ENCODE assay signal across 28 mouse cellular contexts in the genomic region with DNA sequence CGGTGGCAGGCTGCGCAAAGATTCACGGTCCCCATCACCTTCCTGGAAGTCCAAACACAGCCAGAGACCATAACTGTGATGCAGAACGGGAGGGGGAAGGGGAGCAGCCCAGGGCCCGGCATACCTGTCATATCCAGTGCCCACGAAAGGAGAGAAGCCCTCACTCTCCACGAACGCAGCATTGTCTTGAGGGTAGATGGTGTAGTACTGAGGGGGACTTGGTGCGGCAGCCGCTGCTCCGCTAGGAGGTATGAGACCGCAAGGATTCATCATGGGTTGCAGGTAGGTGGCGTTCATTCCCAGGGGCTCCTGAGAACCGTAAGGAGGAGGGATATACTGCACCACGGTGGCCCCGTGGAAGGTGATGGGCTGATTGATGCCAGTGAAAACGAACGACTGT. TPM values are rescaled to one million over a fixed set of nuclear protein-coding genes. Genes with fewer than 3 reads are reported as not detected.
DNase-seq lines count a peak whose midpoint lies in the region; ATAC-seq lines count a peak whose summit lies in the region.
"Had no signal": no experiment of that assay in that cellular context is flagged by ENCODE, and none has a peak within 500 bp of the region (broad histone marks: within the 10 kb centered on the region; RNA-seq: fewer than 3 reads in every experiment).

No protein-coding gene starts in this region.

- H3K4me1 ChIP-seq in heart, embryonic 16.5 days (ENCODE audit: control insufficient read depth, insufficient read depth, low read length): no peaks in the 10 kb centered on the region
- H3K4me1 ChIP-seq in kidney, embryonic 16.5 days (ENCODE audit: insufficient read depth, low read length): peaks cover 17% of the 10 kb centered on the region
- H3K4me1 ChIP-seq in limb, embryonic 10.5 days: peaks cover 13% of the 10 kb centered on the region
- H3K4me1 ChIP-seq: hindbrain, embryonic 13.5 days; stomach, embryonic 15.5 days had no signal

- peak overlapping the region; percentile 52 for H3K4me2 ChIP-seq in heart, embryonic 16.5 days (ENCODE audit: low read depth, low read length)
- peak overlapping the region; percentile 28 for H3K4me2 ChIP-seq in kidney, embryonic 16.5 days (replicated peaks; ENCODE audit: low read depth, low read length)
- H3K4me2 ChIP-seq: hindbrain, embryonic 13.5 days; stomach, embryonic 15.5 days had no signal

- ATAC-seq in heart, embryonic 16.5 days (replicated peaks; ENCODE audit: extremely low read depth, insufficient read depth, low FRiP score): no peak
- no peak for ATAC-seq in kidney, embryonic 16.5 days (ENCODE audit: low FRiP score, low TSS enrichment)
- ATAC-seq: CD4-positive, CD25-positive, alpha-beta regulatory T cell, adult 4 months; inflammation-experienced regulatory T-cells, adult 6 months; liver, postnatal 0 days had no signal

- no peak overlapping the region for H3K27ac ChIP-seq in heart, embryonic 16.5 days (ENCODE audit: low read length)
- peak overlapping the region; percentile 53; the same call in 1 of the 2 replicates for H3K27ac ChIP-seq in kidney, embryonic 16.5 days (ENCODE audit: low read length)
- H3K27ac ChIP-seq in limb, embryonic 10.5 days: no peak overlapping the region
- H3K27ac ChIP-seq: hindbrain, embryonic 13.5 days; midbrain, embryonic 10.5 days; stomach, embryonic 15.5 days had no signal

- H3K36me3 ChIP-seq in heart, embryonic 16.5 days (ENCODE audit: control insufficient read depth, insufficient read depth): no peaks in the 10 kb centered on the region
- H3K36me3 ChIP-seq in kidney, embryonic 16.5 days (ENCODE audit: insufficient read depth, low read length): no peaks in the 10 kb centered on the region
- no peaks in the 10 kb centered on the region for H3K36me3 ChIP-seq in limb, embryonic 10.5 days
- H3K36me3 ChIP-seq: G1E; hindbrain, embryonic 13.5 days; midbrain, embryonic 10.5 days; stomach, embryonic 15.5 days had no signal

- 60% methylated on average over 18 of the region's 18 CpGs for WGBS in heart, embryonic 16.5 days
- 63% methylated on average over 18 of the region's 18 CpGs for WGBS in kidney, embryonic 16.5 days
- 65% methylated on average over 18 of the region's 18 CpGs for WGBS in limb, embryonic 10.5 days

- peak overlapping the region; percentile 2 for H3K4me3 ChIP-seq in heart, embryonic 16.5 days (ENCODE audit: low read length)
- peak overlapping the region; percentile 32 for H3K4me3 ChIP-seq in kidney, embryonic 16.5 days (ENCODE audit: low read length)
- H3K4me3 ChIP-seq in limb, embryonic 10.5 days: 0 out of 2 replicates have a peak overlapping the region, but pooled peaks have one; percentile 10
- H3K4me3 ChIP-seq: hindbrain, embryonic 13.5 days; midbrain, embryonic 10.5 days; stomach, embryonic 15.5 days had no signal

- no peaks in the 10 kb centered on the region for H3K27me3 ChIP-seq in heart, embryonic 16.5 days (ENCODE audit: control insufficient read depth, insufficient read depth, low read length)
- H3K27me3 ChIP-seq in kidney, embryonic 16.5 days (ENCODE audit: insufficient read depth, low read length): no peaks in the 10 kb centered on the region
- peaks cover 35% of the 10 kb centered on the region for H3K27me3 ChIP-seq in limb, embryonic 10.5 days (ENCODE audit: low read depth, poor library complexity, severe bottlenecking)

- peaks cover 4% of the 10 kb centered on the region; the same call in 1 of the 2 replicates for H3K9me3 ChIP-seq in heart, embryonic 16.5 days (replicated peaks; ENCODE audit: control insufficient read depth, low read length)
- H3K9me3 ChIP-seq in kidney, embryonic 16.5 days (ENCODE audit: low read length): peaks cover 7% of the 10 kb centered on the region
- no peaks in the 10 kb centered on the region for H3K9me3 ChIP-seq in limb, embryonic 10.5 days (replicated peaks)
- H3K9me3 ChIP-seq: hindbrain, embryonic 13.5 days; midbrain, embryonic 10.5 days; stomach, embryonic 15.5 days had no signal

- DNase-seq in heart, adult 11 months: peak; percentile 64
- DNase-seq in heart, adult 18-20 months: no peak
- DNase-seq in heart, adult 8-10 months (ENCODE audit: low spot score): no peak
- no peak for DNase-seq in kidney, postnatal 4 days
- no peak for DNase-seq in limb, embryonic 10.5 days (ENCODE audit: low spot score)
- DNase-seq in layer of hippocampus, postnatal 14 days (ENCODE audit: low spot score in 2 of 2): no peak
- DNase-seq: adrenal gland, postnatal 25 days; cerebellum, adult 11-12 months; cerebellum, postnatal 25 days; embryo, embryonic 11 days; liver, postnatal 0 days; lung, postnatal 36 days; retina, postnatal 1 day; thymus, adult 18-20 months had no signal

- no peak overlapping the region for H3K9ac ChIP-seq in heart, embryonic 16.5 days (ENCODE audit: low read length)
- H3K9ac ChIP-seq in kidney, embryonic 16.5 days (replicated peaks; ENCODE audit: low read length): 0 out of 2 replicates have a peak overlapping the region, but pooled peaks have one; percentile 6
- H3K9ac ChIP-seq: hindbrain, embryonic 13.5 days; liver, postnatal 0 days; stomach, embryonic 15.5 days had no signal

RNA-seq across cellular contexts. Expression of a gene that starts 0.6 kb away (rescaled TPM):
- not detected for total RNA-seq in heart, adult 18-20 months (2021)
- polyA plus RNA-seq in heart, embryonic 16.5 days (2015; fragmentation: Nextera tagmentation; extraction: Ambion mirVana): not detected in 2 replicates
- not detected for total RNA-seq in heart, adult 8-10 months (2022)
- polyA plus RNA-seq in kidney, embryonic 16.5 days (2015; fragmentation: Nextera tagmentation; extraction: Ambion mirVana): 41.1 and 44.3 TPM in 2 replicates
- polyA plus RNA-seq in limb, embryonic 10.5 days (2016; fragmentation: Nextera tagmentation; extraction: Ambion mirVana): not detected in 2 replicates
- total RNA-seq in layer of hippocampus, postnatal 14 days (2021): not detected
- total RNA-seq: adrenal gland, postnatal 25 days; gastrocnemius, adult 18-20 months; gastrocnemius, postnatal 4 days; left cerebral cortex, postnatal 36 days; liver, adult 2 months; midbrain, postnatal 0 days had no signal
- polyA plus RNA-seq: CD4-positive, CD25-positive, alpha-beta regulatory T cell, adult 4 months; forebrain, embryonic 11.5 days; G1E; hindbrain, embryonic 13.5 days; inflammation-experienced regulatory T-cells, adult 6 months; liver, adult 2 months; liver, postnatal 0 days; midbrain, postnatal 0 days; stomach, embryonic 15.5 days had no signal

RNA-seq across cellular contexts. Expression of a gene that starts 58.1 kb away (rescaled TPM):
- 10 to 100 TPM in 1 of 2 experiments, 1 to 10 TPM in 1; 5.8 to 10.2 TPM for total RNA-seq in heart, adult 18-20 months (2021)
- 1.3 and 3.7 TPM in 2 replicates for polyA plus RNA-seq in heart, embryonic 16.5 days (2015; fragmentation: Nextera tagmentation; extraction: Ambion mirVana)
- 1 to 10 TPM; 3.5 to 8.8 (median 4.3) TPM for total RNA-seq in heart, adult 8-10 months (2022)
- 9.0 and 10.5 TPM in 2 replicates for polyA plus RNA-seq in kidney, embryonic 16.5 days (2015; fragmentation: Nextera tagmentation; extraction: Ambion mirVana)
- not detected in 2 replicates for polyA plus RNA-seq in limb, embryonic 10.5 days (2016; fragmentation: Nextera tagmentation; extraction: Ambion mirVana)
- under 1 TPM in 1 of 2 experiments, not detected in 1; 0.58 TPM for total RNA-seq in layer of hippocampus, postnatal 14 days (2021)
- total RNA-seq: adrenal gland, postnatal 25 days; gastrocnemius, postnatal 4 days; left cerebral cortex, postnatal 36 days; liver, adult 2 months; midbrain, postnatal 0 days had no signal
- polyA plus RNA-seq: CD4-positive, CD25-positive, alpha-beta regulatory T cell, adult 4 months; forebrain, embryonic 11.5 days; G1E; hindbrain, embryonic 13.5 days; midbrain, embryonic 10.5 days; midbrain, postnatal 0 days had no signal
